Mouse (Mus musculus): Measurements from ENCODE around the gene Knop1. TPM values are rescaled to one million over a fixed set of nuclear protein-coding genes. Genes with fewer than 3 reads are reported as not detected.

The Knop1 gene
- polyA plus RNA-seq, 1 experiment from 2014 or later = 76.1 TPM

- Histone ChIP-seq H3K9ac (no peak overlapping the region), H3K4me3 (no peak overlapping the region), H3K36me3 (no peaks in the 10 kb centered on the region), H3K4me2 (no peak overlapping the region), H3K27ac (no peak overlapping the region), H3K4me1 (0 out of 2 replicates have a peak, but pooled peaks cover 8% of the 10 kb centered on the region), H3K9me3 (no peaks in the 10 kb centered on the region), H3K27me3 (no peaks in the 10 kb centered on the region)
- WGBS = 89% methylated on average over 3 of the region's 3 CpGs
- ATAC-seq (ENCODE audit: borderline replicate concordance, extremely low read depth, low FRiP score, low TSS enrichment) = no peak
These were observed 23.5 kb upstream of the Knop1 start for GRCm38 (mm10) chr7:118879466-118880029.

- Histone ChIP-seq H3K27me3 (no peaks in the 10 kb centered on the region), H3K9ac (no peak overlapping the region), H3K4me3 (no peak overlapping the region), H3K9me3 (no peaks in the 10 kb centered on the region), H3K4me2 (no peak overlapping the region), H3K4me1 (no peaks in the 10 kb centered on the region), H3K27ac (no peak overlapping the region), H3K36me3 (no peaks in the 10 kb centered on the region)
- whole genome bisulfite sequencing = 60% methylated on average over 2 of the region's 2 CpGs
- no peak for ATAC-seq (ENCODE audit: borderline replicate concordance, extremely low read depth, low FRiP score, low TSS enrichment)
These were observed 9.3 kb upstream of the Knop1 start for GRCm38 (mm10) chr7:118865362-118865761.

GRCm38 (mm10) chr7:118858640-118859039 is 2.6 kb upstream of the Knop1 start:
- 73% methylated on average over 1 of the region's 1 CpGs for WGBS
- peaks cover 18% of the 10 kb centered on the region for H3K4me1 ChIP-seq

GRCm38 (mm10) chr7:118855171-118855876 is 730 bp downstream of the Knop1 start, which contains the start of gene Iqck:
Gene Iqck (plus strand): TSS chr7:118855752.
- peak; percentile 95 for ATAC-seq (ENCODE audit: borderline replicate concordance, extremely low read depth, low FRiP score, low TSS enrichment)
- under 1% methylated on average over 57 of the region's 57 CpGs for WGBS
- Histone ChIP-seq H3K9ac (peak within 1 kb of the TSS; percentile 77), H3K27me3 (no peaks in the 10 kb centered on the region), H3K27ac (peak within 1 kb of the TSS; percentile 63), H3K9me3 (no peaks in the 10 kb centered on the region), H3K4me2 (peak within 1 kb of the TSS; percentile 76), H3K36me3 (peaks cover 27% of the 10 kb centered on the region), H3K4me3 (peak within 1 kb of the TSS; percentile 75), H3K4me1 (peaks cover 26% of the 10 kb centered on the region)

More at GRCm38 (mm10) chr7:118858640-118859039, 2.6 kb upstream of the Knop1 start:
- Histone ChIP-seq H3K4me2 (no peak overlapping the region), H3K27ac (no peak overlapping the region), H3K4me3 (no peak overlapping the region), H3K36me3 (no peaks in the 10 kb centered on the region), H3K9ac (no peak overlapping the region), H3K27me3 (no peaks in the 10 kb centered on the region), H3K9me3 (no peaks in the 10 kb centered on the region)
- no peak for ATAC-seq (ENCODE audit: borderline replicate concordance, extremely low read depth, low FRiP score, low TSS enrichment)

GRCm38 (mm10) chr7:118854606-118855005 is 1.4 kb downstream of the Knop1 start:
- no peaks in the 10 kb centered on the region for H3K9me3 ChIP-seq
- peaks cover 33% of the 10 kb centered on the region for H3K4me1 ChIP-seq
- peak overlapping the region; percentile 75 for H3K4me3 ChIP-seq
- ATAC-seq (ENCODE audit: borderline replicate concordance, extremely low read depth, low FRiP score, low TSS enrichment) = no peak
- H3K4me2 ChIP-seq = peak overlapping the region; percentile 76
- WGBS = 11% methylated on average over 3 of the region's 3 CpGs
- no peaks in the 10 kb centered on the region for H3K27me3 ChIP-seq
- peaks cover 31% of the 10 kb centered on the region for H3K36me3 ChIP-seq
- no peak overlapping the region for H3K27ac ChIP-seq
- peak overlapping the region; percentile 77 for H3K9ac ChIP-seq

- ATAC-seq (ENCODE audit: borderline replicate concordance, extremely low read depth, low FRiP score, low TSS enrichment) = no peak
- 71% methylated on average over 4 of the region's 4 CpGs for WGBS
- H3K4me1 ChIP-seq = peaks cover 42% of the 10 kb centered on the region
- H3K36me3 ChIP-seq = peaks cover 47% of the 10 kb centered on the region
- no peak overlapping the region for H3K4me3 ChIP-seq
- H3K27ac ChIP-seq = no peak overlapping the region
- no peaks in the 10 kb centered on the region for H3K27me3 ChIP-seq
- H3K9me3 ChIP-seq = no peaks in the 10 kb centered on the region
- no peak overlapping the region for H3K4me2 ChIP-seq
- no peak overlapping the region for H3K9ac ChIP-seq
These were observed 3.4 kb downstream of the Knop1 start for GRCm38 (mm10) chr7:118852611-118853010.

GRCm38 (mm10) chr7:118851571-118851970 is 4.5 kb downstream of the Knop1 start:
- H3K36me3 ChIP-seq = peaks cover 56% of the 10 kb centered on the region
- no peaks in the 10 kb centered on the region for H3K9me3 ChIP-seq
- no peak for ATAC-seq (ENCODE audit: borderline replicate concordance, extremely low read depth, low FRiP score, low TSS enrichment)
- no peak overlapping the region for H3K9ac ChIP-seq
- H3K4me1 ChIP-seq = peaks cover 42% of the 10 kb centered on the region
- no peak overlapping the region for H3K4me2 ChIP-seq
- no peak overlapping the region for H3K4me3 ChIP-seq
- 86% methylated on average over 7 of the region's 7 CpGs for WGBS
- no peaks in the 10 kb centered on the region for H3K27me3 ChIP-seq
- H3K27ac ChIP-seq = no peak overlapping the region

GRCm38 (mm10) chr7:118850676-118851290 is 5.3 kb downstream of the Knop1 start:
- H3K4me1 ChIP-seq = peaks cover 37% of the 10 kb centered on the region
- no peaks in the 10 kb centered on the region for H3K27me3 ChIP-seq
- H3K27ac ChIP-seq = no peak overlapping the region
- no peaks in the 10 kb centered on the region for H3K9me3 ChIP-seq
- peaks cover 64% of the 10 kb centered on the region for H3K36me3 ChIP-seq
- 71% methylated on average over 9 of the region's 9 CpGs for WGBS
- no peak overlapping the region for H3K4me2 ChIP-seq
- no peak overlapping the region for H3K9ac ChIP-seq
- ATAC-seq (ENCODE audit: borderline replicate concordance, extremely low read depth, low FRiP score, low TSS enrichment) = no peak
- H3K4me3 ChIP-seq = no peak overlapping the region

- no peak for ATAC-seq (ENCODE audit: borderline replicate concordance, extremely low read depth, low FRiP score, low TSS enrichment)
- Histone ChIP-seq H3K4me1 (peaks cover 34% of the 10 kb centered on the region), H3K4me2 (no peak overlapping the region), H3K4me3 (no peak overlapping the region), H3K27ac (peak overlapping the region; percentile 43), H3K9ac (no peak overlapping the region), H3K36me3 (peaks cover 75% of the 10 kb centered on the region), H3K27me3 (no peaks in the 10 kb centered on the region), H3K9me3 (no peaks in the 10 kb centered on the region)
- WGBS = 71% methylated on average over 5 of the region's 5 CpGs
These were observed 6.4 kb downstream of the Knop1 start for GRCm38 (mm10) chr7:118849543-118850250.

- Histone ChIP-seq H3K36me3 (peaks cover 84% of the 10 kb centered on the region), H3K9ac (no peak overlapping the region), H3K27ac (peak overlapping the region; percentile 43), H3K4me2 (no peak overlapping the region), H3K4me3 (no peak overlapping the region), H3K4me1 (peaks cover 26% of the 10 kb centered on the region; the same call in 1 of the 2 replicates), H3K9me3 (no peaks in the 10 kb centered on the region), H3K27me3 (no peaks in the 10 kb centered on the region)
- ATAC-seq (ENCODE audit: borderline replicate concordance, extremely low read depth, low FRiP score, low TSS enrichment) = peak; percentile 23; the same call in 1 of the 2 replicates
- WGBS = 55% methylated on average over 10 of the region's 10 CpGs
These were observed 7.3 kb downstream of the Knop1 start for GRCm38 (mm10) chr7:118848796-118849195.

GRCm38 (mm10) chr7:118846329-118846728 is 9.7 kb downstream of the Knop1 start:
- Histone ChIP-seq H3K27me3 (no peaks in the 10 kb centered on the region), H3K4me3 (no peak overlapping the region), H3K9me3 (no peaks in the 10 kb centered on the region), H3K4me1 (peaks cover 20% of the 10 kb centered on the region; the same call in 1 of the 2 replicates), H3K9ac (no peak overlapping the region), H3K27ac (no peak overlapping the region), H3K4me2 (no peak overlapping the region), H3K36me3 (peaks cover 88% of the 10 kb centered on the region)
- ATAC-seq (ENCODE audit: borderline replicate concordance, extremely low read depth, low FRiP score, low TSS enrichment) = no peak
- 82% methylated on average over 4 of the region's 4 CpGs for WGBS

Measured in lung, embryonic 15.5 days (tissue).